Mouse (Mus musculus) cerebellum, adult 2 months (tissue): Measurements from ENCODE around the gene Gm45844. TPM values are rescaled to one million over a fixed set of nuclear protein-coding genes. Genes with fewer than 3 reads are reported as not detected.
A peak's percentile ranks its signal among the peaks of the same experiment; 100 is the strongest.

ENCODE experiments used
- DNase-seq, 2 experiments: peaks; one replicate each; pipeline ENCODE4 v3.0.0; 2021
- H3K27ac ChIP-seq: fragments of 200-500 bp; 2 replicates; pipeline ENCODE4 v1.5.1; 2012; ENCODE audit warnings: low read length, control low read depth, inconsistent platforms; ENCODE audit not compliant: insufficient read depth
- H3K27me3 ChIP-seq: fragments of 200-500 bp; 2 replicates; pipeline ENCODE4 v1.6.1; 2012; ENCODE audit warnings: inconsistent platforms, mild to moderate bottlenecking, low read length, moderate library complexity; ENCODE audit not compliant: control insufficient read depth, insufficient read depth
- H3K4me1 ChIP-seq: fragments of 200-500 bp; 2 replicates; pipeline ENCODE4 v1.6.1; 2011; ENCODE audit warnings: low read length; ENCODE audit not compliant: control insufficient read depth, insufficient read depth
- H3K4me3 ChIP-seq: fragments of 200-500 bp; replicated peaks from 2 replicates; pipeline ENCODE3; 2011; ENCODE audit warnings: mild to moderate bottlenecking, low read depth, low read length, control low read depth; ENCODE audit not compliant: insufficient read depth
- CTCF ChIP-seq: fragments of 200-500 bp; IDR thresholded peaks from 2 replicates; pipeline ENCODE4 v1.5.1; 2011; ENCODE audit warnings: low read depth, mild to moderate bottlenecking, control low read depth, low read length, moderate library complexity, borderline replicate concordance; ENCODE audit not compliant: insufficient read depth
- POLR2A ChIP-seq: fragments of 200-500 bp; IDR thresholded peaks from 2 replicates; pipeline ENCODE4 v1.6.1; 2011; ENCODE audit warnings: low read length, control low read depth, borderline replicate concordance; ENCODE audit not compliant: insufficient read depth
- WGBS: fragments of 180-500 bp; shearing (Covaris S2); methylation state at CpG from one replicate; pipeline ENCODE4 v1.1.7; 2018; 5-methylcytosine and 5-hydroxymethylcytosine counted together
- polyA plus RNA-seq: library from polyadenylated mRNA; depleted of rRNA; stranded (reverse); fragments of >200 nt; gene quantifications from 2 replicates; pipeline ENCODE4 v1.2.3, GENCODE M21; 2012; rRNA removed

The Gm45844 gene
- polyA plus RNA-seq, 1 experiment = 8.2 TPM

DNA sequence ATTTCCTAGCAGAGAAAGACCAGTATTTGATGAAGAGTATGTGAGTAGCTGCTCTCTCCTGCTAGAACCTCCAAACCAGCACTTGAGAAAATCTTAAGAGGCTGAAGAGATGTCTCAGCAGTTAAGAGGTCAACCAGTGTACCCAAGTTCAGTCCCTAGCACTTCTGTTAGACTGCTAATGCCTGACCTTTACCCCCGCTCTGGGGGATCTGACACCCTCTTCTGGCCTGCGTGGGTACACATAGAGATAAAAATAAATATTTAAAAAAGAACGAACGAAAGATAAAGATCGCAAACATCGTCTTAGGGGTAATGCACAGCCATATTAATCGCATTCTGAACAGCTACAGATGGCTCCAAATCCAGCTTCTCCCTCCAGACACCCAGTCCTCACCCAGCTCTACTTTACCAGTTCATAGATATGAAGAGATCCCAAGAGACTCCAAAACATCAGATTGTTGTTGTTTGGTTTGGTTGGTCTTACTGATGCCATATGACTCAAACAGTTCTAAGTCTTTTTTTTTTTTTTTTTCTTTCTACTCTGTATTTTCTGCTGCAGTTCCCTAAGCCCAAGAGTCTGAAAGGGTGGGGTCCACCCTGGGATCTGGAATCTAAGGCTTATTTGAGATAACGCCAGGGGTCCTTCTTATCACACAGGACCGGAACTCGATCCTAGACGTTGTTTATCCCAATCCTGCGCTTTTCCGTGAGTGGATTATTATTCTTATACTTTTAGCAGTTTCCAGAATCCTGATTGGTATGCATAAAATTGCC is 90.5 kb downstream of the Gm45844 start:
- no peak for DNase-seq

DNA sequence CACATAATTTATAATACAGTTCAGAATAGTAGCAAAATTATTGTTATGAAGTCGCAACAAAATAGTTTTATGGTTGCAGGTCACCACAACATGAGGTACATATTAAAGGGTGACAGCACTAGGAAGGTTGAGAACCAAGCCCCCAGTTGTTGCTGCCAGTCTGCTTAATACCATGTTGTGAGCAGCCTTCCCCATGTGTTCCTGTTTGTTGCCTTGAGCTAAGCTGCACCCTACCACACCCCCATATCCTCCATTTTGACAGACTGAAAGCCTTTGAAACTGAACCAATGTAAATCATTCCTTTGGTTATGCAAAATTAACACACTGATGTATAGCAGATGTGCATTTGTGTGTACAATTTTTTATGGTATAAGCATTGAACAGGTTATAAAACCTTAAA is 92.2 kb downstream of the Gm45844 start:
- WGBS = 97% methylated on average over 1 of the region's 1 CpGs
- no peak overlapping the region for H3K4me3 ChIP-seq
- no peak for DNase-seq
- no peak for TF ChIP-seq CTCF
- TF ChIP-seq POLR2A = no peak
- H3K27me3 ChIP-seq = no peaks in the 10 kb centered on the region
- H3K4me1 ChIP-seq = no peaks in the 10 kb centered on the region
- no peak overlapping the region for H3K27ac ChIP-seq

More for the DNA sequence above, 90.5 kb downstream of the Gm45844 start:
- Histone ChIP-seq H3K4me1 (no peaks in the 10 kb centered on the region), H3K27me3 (no peaks in the 10 kb centered on the region), H3K4me3 (peak overlapping the region; percentile 74), H3K27ac (no peak overlapping the region)
- WGBS = 40% methylated on average over 13 of the region's 13 CpGs
- TF ChIP-seq CTCF (no peak), POLR2A (no peak)

GRCm38 (mm10) chr7:7171227-7172147 is 106.6 kb downstream of the Gm45844 start, which contains the start of gene Zfp418:
Zfp418 (plus strand) TSS chr7:7171330.
- peak; percentile 72 to 83 for DNase-seq
- H3K27ac ChIP-seq = peak within 1 kb of the TSS; percentile 13
- no peaks in the 10 kb centered on the region for H3K27me3 ChIP-seq
- under 1% methylated on average over 26 of the region's 26 CpGs for WGBS
- no peak for TF ChIP-seq CTCF
- TF ChIP-seq POLR2A = peak; percentile 35; the same call in 1 of the 2 replicates
- peak within 1 kb of the TSS; percentile 88 for H3K4me3 ChIP-seq
- no peaks in the 10 kb centered on the region for H3K4me1 ChIP-seq

Other genes with a start within 250 kb of the Gm45844 start
- 16.1 and 17.3 TPM in 2 replicates for gene Zfp954, start 156.8 kb downstream of the Gm45844 start, polyA plus RNA-seq
- 1.1 and 1.3 TPM in 2 replicates for gene Zfp773, start 141.5 kb downstream of the Gm45844 start, polyA plus RNA-seq
- 4.1 and 4.3 TPM in 2 replicates for gene Zfp418, start 107.0 kb downstream of the Gm45844 start, polyA plus RNA-seq
- 11.8 and 12.1 TPM in 2 replicates for gene Zfp772, start 68.3 kb downstream of the Gm45844 start, polyA plus RNA-seq
- gene Vmn2r29, start 31.0 kb downstream of the Gm45844 start, polyA plus RNA-seq = 3.8 and 3.9 TPM in 2 replicates
- gene Clcn4, start 22.6 kb upstream of the Gm45844 start, polyA plus RNA-seq = 89.4 and 92.1 TPM in 2 replicates
- 0.03 TPM in 1 of 2 replicates, not detected in the other for gene Vmn2r30, start 59.3 kb upstream of the Gm45844 start, polyA plus RNA-seq
- not detected in 2 replicates for gene Gm45783, start 96.3 kb upstream of the Gm45844 start, polyA plus RNA-seq
- gene Vmn2r31, start 121.4 kb upstream of the Gm45844 start, polyA plus RNA-seq = not detected in 2 replicates
- not detected in 2 replicates for gene Vmn2r32, start 201.7 kb upstream of the Gm45844 start, polyA plus RNA-seq